Mouse (Mus musculus) kidney, adult 18-20 months (tissue): ENCODE measurements around the gene Stx2.

Experiments
- DNase-seq: peaks from one replicate; pipeline ENCODE4 v3.0.0; 2021

The Stx2 gene

GRCm38 (mm10) chr5:128952291-128953195 is 55.8 kb downstream of the Stx2 start:
- DNase-seq: no peak

GRCm38 (mm10) chr5:128951472-128951871 is 56.9 kb downstream of the Stx2 start:
- no peak for DNase-seq

- peak; percentile 27 for DNase-seq
Measured at GRCm38 (mm10) chr5:128947093-128947492, 61.3 kb downstream of the Stx2 start.

- no peak for DNase-seq
Measured at GRCm38 (mm10) chr5:128940436-128940835, 67.9 kb downstream of the Stx2 start.

- DNase-seq: no peak
Measured at GRCm38 (mm10) chr5:128935359-128935899, 72.9 kb downstream of the Stx2 start.
